Mouse (Mus musculus): ENCODE results near the gene Sntb2. TPM values are rescaled to one million over a fixed set of nuclear protein-coding genes. Genes with fewer than 3 reads are reported as not detected.
"Not testable (repeated sequence)": the region's sequence is repeated elsewhere in the genome, so short reads cannot be mapped to it uniquely, and the experiment has no call there.

Gene Sntb2
- polyA plus RNA-seq, 1 experiment from 2014 or later, result 1.3 TPM

DNA sequence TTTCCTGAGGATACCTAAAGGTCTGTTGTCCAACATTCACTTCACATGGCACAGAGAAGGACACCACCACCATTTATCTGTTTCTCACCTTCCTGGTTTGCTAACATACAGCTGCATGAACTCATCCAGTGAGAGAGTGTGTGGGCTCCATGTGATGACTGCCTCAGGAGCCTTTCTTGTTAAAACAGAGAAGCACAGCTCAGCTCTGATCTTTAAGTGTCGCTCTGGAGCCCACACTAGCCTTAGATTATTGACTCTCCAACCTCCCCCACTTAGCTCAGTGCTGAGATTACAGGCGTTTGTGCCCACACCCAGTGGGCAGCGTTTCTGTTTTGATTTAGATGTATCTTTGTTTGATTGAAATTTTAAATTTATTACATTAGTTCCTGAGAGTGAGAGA is 72.2 kb downstream of the Sntb2 start:
- no peak overlapping the region for H3K9ac ChIP-seq
- no peaks in the 10 kb centered on the region for H3K36me3 ChIP-seq (replicated peaks)
- 58% methylated on average over 3 of the region's 3 CpGs for WGBS (ENCODE audit: insufficient replicate concordance)
- no peak overlapping the region for H3K4me3 ChIP-seq (replicated peaks)
- no peaks in the 10 kb centered on the region for H3K9me3 ChIP-seq (replicated peaks)
- H3K27ac ChIP-seq (replicated peaks), result no peak overlapping the region
- no peaks in the 10 kb centered on the region for H3K27me3 ChIP-seq
- 0 out of 2 replicates have a peak, but pooled peaks cover 3% of the 10 kb centered on the region for H3K4me1 ChIP-seq (replicated peaks)
- no peak for ATAC-seq (ENCODE audit: insufficient read depth)
- no peak overlapping the region for H3K4me2 ChIP-seq

DNA sequence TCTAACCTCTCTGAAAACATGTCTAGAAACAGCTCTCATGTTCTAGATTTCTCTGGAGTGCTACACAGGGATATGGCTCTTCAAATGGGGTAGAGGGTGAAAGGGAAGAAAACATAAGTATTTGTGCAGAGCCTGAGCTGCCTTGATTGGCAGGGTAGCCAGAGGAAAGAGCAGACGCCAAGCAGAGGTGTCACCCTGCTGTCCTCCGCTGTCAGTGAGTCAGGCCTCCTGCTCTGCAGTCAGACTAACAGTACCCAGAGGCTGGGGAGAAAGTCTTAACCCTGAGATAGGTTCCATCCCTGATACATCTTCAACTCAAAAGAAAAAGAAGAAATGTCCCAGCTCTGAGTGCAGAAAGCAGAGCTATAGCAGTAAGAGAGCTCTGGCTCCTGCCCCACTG is 77.1 kb downstream of the Sntb2 start:
- ATAC-seq (ENCODE audit: insufficient read depth), result no peak
- no peaks in the 10 kb centered on the region for H3K36me3 ChIP-seq (replicated peaks)
- no peak overlapping the region for H3K4me2 ChIP-seq
- H3K4me3 ChIP-seq (replicated peaks), result no peak overlapping the region
- H3K27ac ChIP-seq (replicated peaks), result no peak overlapping the region
- no peaks in the 10 kb centered on the region for H3K27me3 ChIP-seq
- H3K4me1 ChIP-seq (replicated peaks), result no peaks in the 10 kb centered on the region
- WGBS (ENCODE audit: insufficient replicate concordance), result 66% methylated on average over 2 of the region's 2 CpGs
- no peaks in the 10 kb centered on the region for H3K9me3 ChIP-seq (replicated peaks)
- no peak overlapping the region for H3K9ac ChIP-seq

DNA sequence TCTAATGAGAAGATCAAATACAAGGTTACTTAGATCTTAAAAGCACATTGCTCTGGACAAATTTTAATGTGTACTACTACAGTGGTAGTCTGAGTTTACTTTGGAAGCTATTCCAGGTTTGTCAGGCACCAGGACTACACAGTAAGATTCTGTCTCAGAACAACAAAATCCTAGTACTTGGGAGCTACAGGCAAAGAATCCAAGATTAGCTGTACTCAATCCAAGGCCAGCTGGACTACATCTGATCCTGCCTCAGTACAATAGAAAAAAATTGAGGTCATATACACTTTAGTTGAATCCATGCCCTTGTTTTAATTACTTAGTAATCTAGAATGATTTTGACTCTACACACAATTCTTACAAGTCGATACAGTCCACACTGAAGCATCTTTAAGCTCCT is 79.4 kb downstream of the Sntb2 start:
- Histone ChIP-seq H3K4me2 (no peak overlapping the region), H3K9me3 (replicated peaks) (no peaks in the 10 kb centered on the region), H3K27me3 (no peaks in the 10 kb centered on the region), H3K4me1 (replicated peaks) (no peaks in the 10 kb centered on the region), H3K36me3 (replicated peaks) (no peaks in the 10 kb centered on the region), H3K4me3 (replicated peaks) (no peak overlapping the region), H3K9ac (no peak overlapping the region), H3K27ac (replicated peaks) (no peak overlapping the region)
- ATAC-seq (ENCODE audit: insufficient read depth), result no peak
- 58% methylated on average over 1 of the region's 1 CpGs for WGBS (ENCODE audit: insufficient replicate concordance)

DNA sequence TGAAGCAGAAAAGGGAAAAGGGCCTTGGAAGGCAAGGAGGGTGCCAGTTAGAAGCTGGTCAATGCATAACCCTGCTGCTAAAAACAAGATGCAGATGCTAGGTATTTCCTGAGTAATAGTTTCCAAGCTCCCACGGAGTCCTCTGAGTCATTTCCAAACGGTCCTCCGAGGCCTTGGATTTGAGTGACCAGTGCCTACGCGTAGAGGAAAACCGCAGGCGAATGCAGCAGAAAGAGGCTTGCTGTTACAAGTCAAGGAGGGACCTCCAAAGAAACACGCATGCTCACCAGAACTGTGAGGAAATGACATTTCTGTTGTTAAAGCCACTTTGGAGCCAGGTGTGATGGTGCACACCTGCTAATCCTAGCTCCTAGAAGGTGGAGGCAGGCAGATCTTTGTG is 87.9 kb downstream of the Sntb2 start:
- Histone ChIP-seq H3K27me3 (no peaks in the 10 kb centered on the region), H3K4me2 (no peak overlapping the region), H3K9me3 (replicated peaks) (no peaks in the 10 kb centered on the region), H3K4me1 (replicated peaks) (no peaks in the 10 kb centered on the region; the same call in 1 of the 2 replicates), H3K27ac (replicated peaks) (no peak overlapping the region), H3K9ac (no peak overlapping the region), H3K4me3 (replicated peaks) (no peak overlapping the region), H3K36me3 (replicated peaks) (no peaks in the 10 kb centered on the region)
- ATAC-seq (ENCODE audit: insufficient read depth), result no peak
- WGBS (ENCODE audit: insufficient replicate concordance), result 79% methylated on average over 8 of the region's 8 CpGs

DNA sequence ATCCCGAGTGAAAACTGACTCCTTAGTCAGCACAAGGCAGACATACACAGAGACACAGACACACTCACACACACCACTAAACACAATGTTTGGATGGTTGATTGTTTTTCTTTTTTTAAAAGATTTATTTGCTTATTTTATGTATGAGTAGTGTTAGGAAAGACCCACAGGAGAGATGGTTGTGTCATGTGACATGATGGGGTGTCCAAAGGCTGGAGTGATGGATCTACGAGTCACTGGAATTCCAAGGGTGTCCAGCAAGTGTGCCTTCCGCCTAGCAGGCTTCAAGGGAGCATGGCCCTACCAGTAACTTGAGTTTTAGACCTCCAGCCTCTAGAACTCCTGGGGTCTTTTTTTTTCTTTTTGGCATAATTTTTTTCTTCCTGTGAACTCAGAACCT is 93.8 kb downstream of the Sntb2 start:
- Histone ChIP-seq H3K27me3 (no peaks in the 10 kb centered on the region), H3K4me1 (replicated peaks) (peaks cover 32% of the 10 kb centered on the region), H3K9ac (no peak overlapping the region), H3K36me3 (replicated peaks) (no peaks in the 10 kb centered on the region), H3K27ac (replicated peaks) (no peak overlapping the region), H3K4me3 (replicated peaks) (no peak overlapping the region), H3K9me3 (replicated peaks) (no peaks in the 10 kb centered on the region), H3K4me2 (no peak overlapping the region)
- no peak for ATAC-seq (ENCODE audit: insufficient read depth)
- WGBS (ENCODE audit: insufficient replicate concordance), result 74% methylated on average over 3 of the region's 3 CpGs

DNA sequence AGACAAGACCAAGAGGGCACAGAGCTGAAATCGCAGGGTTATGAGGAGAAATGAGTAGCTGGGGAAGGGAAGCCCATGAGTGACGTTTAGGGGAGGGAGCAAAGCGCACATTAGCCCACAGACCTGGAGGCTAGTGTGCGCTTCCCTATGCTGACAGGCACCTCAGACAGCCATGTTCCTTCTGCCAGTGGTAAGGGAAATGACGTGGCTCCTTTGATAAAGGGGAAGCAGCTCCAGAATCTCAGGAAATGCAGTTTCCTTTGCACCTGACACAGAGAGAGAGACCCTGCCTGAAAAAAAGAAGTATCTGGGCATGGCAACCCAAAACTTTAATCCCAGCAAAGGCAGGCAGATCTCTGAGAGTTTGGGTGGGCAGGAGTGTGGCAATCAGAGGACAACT is 94.5 kb downstream of the Sntb2 start:
- 48% methylated on average over 5 of the region's 5 CpGs for WGBS (ENCODE audit: insufficient replicate concordance)
- H3K9me3 ChIP-seq (replicated peaks), result no peaks in the 10 kb centered on the region
- H3K4me2 ChIP-seq, result no peak overlapping the region
- no peak overlapping the region for H3K4me3 ChIP-seq (replicated peaks)
- H3K36me3 ChIP-seq (replicated peaks), result no peaks in the 10 kb centered on the region
- H3K27ac ChIP-seq (replicated peaks), result no peak overlapping the region; the same call in 1 of the 2 replicates
- H3K4me1 ChIP-seq (replicated peaks), result peaks cover 32% of the 10 kb centered on the region
- no peaks in the 10 kb centered on the region for H3K27me3 ChIP-seq
- no peak overlapping the region for H3K9ac ChIP-seq
- ATAC-seq (ENCODE audit: insufficient read depth), result no peak

DNA sequence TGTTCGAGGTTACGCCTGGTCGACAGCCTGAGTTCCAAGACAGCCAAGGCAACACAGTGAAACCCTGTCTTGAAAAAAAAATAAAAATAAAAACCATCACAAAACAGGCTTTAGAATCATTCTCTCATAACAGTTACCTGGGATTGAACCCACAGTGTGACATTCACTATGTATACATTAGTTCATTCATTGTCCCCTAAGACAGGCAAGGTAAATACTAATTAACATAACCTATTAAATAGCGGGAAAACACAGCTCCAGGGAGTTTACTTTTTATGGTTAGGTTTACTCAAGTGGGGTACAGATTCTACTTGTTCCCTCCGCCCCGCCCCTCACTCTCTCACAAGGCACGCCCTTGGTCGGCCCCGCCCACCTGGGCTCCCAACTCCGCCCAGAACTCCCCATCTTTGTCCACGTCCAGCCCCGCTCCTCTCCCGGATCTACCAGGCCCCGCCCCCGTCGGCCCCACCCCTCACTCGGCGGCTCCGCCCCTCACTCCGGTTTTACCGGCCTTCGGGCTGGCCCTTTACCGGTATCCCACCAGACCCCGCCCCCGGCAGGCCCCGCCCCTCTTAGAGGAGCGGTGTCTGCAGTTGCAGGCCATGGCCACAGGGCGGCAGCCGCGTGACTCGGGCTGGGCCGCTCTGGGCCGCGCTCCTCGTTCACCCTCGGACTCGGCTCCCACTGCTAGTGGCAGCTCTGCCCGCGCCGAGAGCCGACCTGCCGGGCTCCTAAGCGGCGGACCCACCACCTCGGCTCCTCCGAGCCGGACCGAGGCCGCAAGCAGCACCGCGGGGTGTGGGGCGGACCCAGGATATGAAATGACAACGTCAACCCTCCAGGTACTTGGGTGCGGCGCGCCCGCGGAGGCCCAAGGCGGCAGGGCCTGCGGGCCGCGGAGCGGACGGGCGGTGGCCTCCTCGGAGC is 95.4 kb downstream of the Sntb2 start, which contains the start of gene Vps4a:
Vps4a (plus strand) TSS at position 573 of the 927 bp plus-strand sequence.
- H3K36me3 ChIP-seq (replicated peaks), result no peaks in the 10 kb centered on the region
- H3K27me3 ChIP-seq, result no peaks in the 10 kb centered on the region
- peak within 1 kb of the TSS; percentile 87 for H3K27ac ChIP-seq (replicated peaks)
- peak within 1 kb of the TSS; percentile 95 for H3K4me2 ChIP-seq
- no peaks in the 10 kb centered on the region for H3K9me3 ChIP-seq (replicated peaks)
- H3K4me3 ChIP-seq (replicated peaks), result peak within 1 kb of the TSS; percentile 90
- H3K9ac ChIP-seq, result peak within 1 kb of the TSS; percentile 97
- peaks cover 36% of the 10 kb centered on the region for H3K4me1 ChIP-seq (replicated peaks)
- ATAC-seq (ENCODE audit: insufficient read depth), result peak; percentile 97
- WGBS (ENCODE audit: insufficient replicate concordance), result 4% methylated on average over 66 of the region's 66 CpGs

DNA sequence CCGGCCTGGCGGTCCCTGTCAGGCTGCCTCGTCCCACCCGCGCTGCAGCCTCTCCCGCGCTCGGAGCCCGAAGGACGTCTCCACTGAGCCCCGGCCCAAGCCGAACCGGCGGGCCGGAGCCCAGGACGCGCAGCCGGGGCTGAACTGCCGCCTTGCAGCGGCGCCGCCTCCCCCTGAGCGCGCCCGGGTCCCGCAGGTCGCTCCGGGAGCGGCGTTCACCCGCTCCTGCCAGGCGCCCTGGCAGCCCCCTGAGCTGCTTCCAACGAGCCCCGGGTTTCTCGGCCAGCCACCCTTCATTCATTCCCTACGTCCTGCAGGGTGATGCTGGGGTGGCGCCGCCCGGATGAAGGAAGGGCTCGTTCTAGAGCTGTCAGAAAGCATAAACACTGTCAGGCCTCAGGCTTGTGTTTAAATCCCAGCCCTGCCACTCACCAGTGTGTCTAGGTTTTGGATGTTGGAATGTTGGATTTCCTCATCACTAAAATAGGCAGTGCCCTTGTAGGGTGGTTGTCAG is 96.1 kb downstream of the Sntb2 start:
- H3K9me3 ChIP-seq (replicated peaks), result no peaks in the 10 kb centered on the region
- H3K27ac ChIP-seq (replicated peaks), result peak overlapping the region; percentile 87
- peak overlapping the region; percentile 95 for H3K4me2 ChIP-seq
- peaks cover 36% of the 10 kb centered on the region for H3K4me1 ChIP-seq (replicated peaks)
- whole genome bisulfite sequencing (ENCODE audit: insufficient replicate concordance), result under 1% methylated on average over 40 of the region's 40 CpGs
- peak overlapping the region; percentile 97 for H3K9ac ChIP-seq
- H3K27me3 ChIP-seq, result no peaks in the 10 kb centered on the region
- ATAC-seq (ENCODE audit: insufficient read depth), result no peak; the same call in 1 of the 2 replicates
- peak overlapping the region; percentile 90 for H3K4me3 ChIP-seq (replicated peaks)
- no peaks in the 10 kb centered on the region; the same call in 1 of the 2 replicates for H3K36me3 ChIP-seq (replicated peaks)

DNA sequence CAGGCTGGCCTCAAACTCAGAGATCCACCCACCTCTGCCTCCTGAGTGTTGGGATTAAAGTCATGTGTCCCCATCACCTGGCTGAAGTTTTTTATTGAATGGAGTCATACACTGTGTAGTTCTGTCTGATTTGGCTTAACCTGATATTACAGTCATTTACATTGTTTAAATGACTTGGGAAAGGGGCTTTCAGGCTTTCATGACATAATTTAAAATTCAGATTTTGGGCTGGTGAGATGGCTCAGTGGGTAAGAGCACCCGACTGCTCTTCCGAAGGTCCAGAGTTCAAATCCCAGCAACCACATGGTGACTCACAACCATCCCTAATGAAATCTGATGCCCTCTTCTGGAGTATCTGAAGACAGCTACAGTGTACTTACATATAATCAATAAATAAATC is 98.1 kb downstream of the Sntb2 start:
- not testable (repeated sequence) for H3K27me3 ChIP-seq; ATAC-seq (ENCODE audit: insufficient read depth); H3K27ac ChIP-seq (replicated peaks); H3K4me3 ChIP-seq (replicated peaks); H3K36me3 ChIP-seq (replicated peaks); H3K9me3 ChIP-seq (replicated peaks); H3K4me2 ChIP-seq; H3K9ac ChIP-seq
- WGBS (ENCODE audit: insufficient replicate concordance), result 83% methylated on average over 2 of the region's 2 CpGs
- peaks cover 36% of the 10 kb centered on the region for H3K4me1 ChIP-seq (replicated peaks)

DNA sequence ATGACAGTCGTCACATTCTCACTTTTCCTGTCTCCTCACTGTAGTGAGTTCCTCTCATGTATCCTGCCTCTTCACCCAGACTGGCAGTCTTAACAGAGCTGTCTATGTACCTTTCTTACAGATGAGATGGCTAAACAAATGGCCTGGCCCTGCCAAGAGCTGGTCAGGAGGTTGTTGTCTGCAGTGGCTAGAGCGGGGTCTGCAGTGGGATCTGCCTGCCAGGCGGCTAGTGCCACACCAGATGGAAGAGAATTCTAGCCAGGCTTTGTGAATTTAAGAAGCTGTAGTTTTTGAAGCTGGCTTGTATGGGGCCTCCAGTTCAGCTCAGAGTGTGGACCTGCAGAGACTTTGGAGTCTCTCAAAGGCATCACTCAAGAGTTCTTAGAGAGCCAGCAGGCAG is 100.1 kb downstream of the Sntb2 start:
- Histone ChIP-seq H3K4me3 (replicated peaks) (no peak overlapping the region), H3K36me3 (replicated peaks) (peaks cover 28% of the 10 kb centered on the region), H3K4me1 (replicated peaks) (peaks cover 27% of the 10 kb centered on the region), H3K9me3 (replicated peaks) (no peaks in the 10 kb centered on the region), H3K4me2 (no peak overlapping the region), H3K9ac (no peak overlapping the region), H3K27me3 (no peaks in the 10 kb centered on the region), H3K27ac (replicated peaks) (no peak overlapping the region)
- no peak for ATAC-seq (ENCODE audit: insufficient read depth)
- WGBS (ENCODE audit: insufficient replicate concordance), result 77% methylated on average over 3 of the region's 3 CpGs

DNA sequence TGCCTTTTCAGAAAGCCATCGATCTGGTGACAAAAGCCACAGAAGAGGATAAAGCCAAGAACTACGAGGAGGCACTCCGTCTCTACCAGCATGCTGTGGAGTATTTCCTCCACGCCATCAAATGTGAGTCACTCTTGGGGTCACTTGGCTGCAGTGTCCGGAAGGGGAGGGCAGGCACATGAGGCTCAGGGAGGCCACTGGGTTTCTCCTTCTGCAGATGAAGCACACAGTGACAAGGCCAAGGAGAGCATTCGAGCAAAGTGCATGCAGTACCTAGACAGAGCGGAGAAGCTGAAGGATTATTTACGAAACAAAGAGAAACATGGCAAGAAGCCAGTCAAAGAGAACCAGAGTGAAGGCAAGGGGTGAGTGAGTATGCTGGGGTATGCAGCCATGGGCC is 101.1 kb downstream of the Sntb2 start:
- Histone ChIP-seq H3K9me3 (replicated peaks) (no peaks in the 10 kb centered on the region), H3K36me3 (replicated peaks) (peaks cover 38% of the 10 kb centered on the region), H3K4me3 (replicated peaks) (no peak overlapping the region), H3K4me1 (replicated peaks) (peaks cover 22% of the 10 kb centered on the region), H3K27me3 (no peaks in the 10 kb centered on the region), H3K27ac (replicated peaks) (no peak overlapping the region), H3K9ac (no peak overlapping the region), H3K4me2 (no peak overlapping the region)
- 76% methylated on average over 8 of the region's 8 CpGs for WGBS (ENCODE audit: insufficient replicate concordance)
- ATAC-seq (ENCODE audit: insufficient read depth), result no peak

All from liver, embryonic 15.5 days (tissue).